Mouse (Mus musculus): ENCODE measurements at regions not wholly inside any gene's neighbourhood (a gene's known extent, or its start where the extent isn't known, plus 50 kb on each side); places are given as distances from the start of the nearest gene placed in this dataset.
A peak's percentile ranks its signal among the peaks of the same experiment; 100 is the strongest.

DNA sequence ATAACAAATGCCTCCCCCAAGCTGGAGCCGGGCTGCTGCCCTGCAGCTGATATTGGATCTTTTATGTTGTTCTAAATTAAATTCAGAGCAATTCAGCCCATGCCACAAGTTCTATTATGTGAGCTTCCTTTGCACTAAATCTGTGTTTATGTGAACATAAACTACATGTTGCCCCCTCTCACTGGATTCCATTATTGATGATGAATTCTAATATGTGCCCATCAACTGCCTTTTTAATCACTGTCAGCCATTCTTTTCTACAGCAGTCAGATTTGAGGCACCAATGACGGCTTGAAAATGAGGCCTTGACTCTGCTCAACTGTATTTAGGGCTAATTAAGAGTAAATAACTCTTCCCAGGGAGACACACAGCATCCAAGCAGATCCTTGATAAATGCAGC, 172.1 kb upstream of the Serpine2 start:
- DNase-seq = no peak
- intact Hi-C loops (cut with DNase I) = no loop called here

DNA sequence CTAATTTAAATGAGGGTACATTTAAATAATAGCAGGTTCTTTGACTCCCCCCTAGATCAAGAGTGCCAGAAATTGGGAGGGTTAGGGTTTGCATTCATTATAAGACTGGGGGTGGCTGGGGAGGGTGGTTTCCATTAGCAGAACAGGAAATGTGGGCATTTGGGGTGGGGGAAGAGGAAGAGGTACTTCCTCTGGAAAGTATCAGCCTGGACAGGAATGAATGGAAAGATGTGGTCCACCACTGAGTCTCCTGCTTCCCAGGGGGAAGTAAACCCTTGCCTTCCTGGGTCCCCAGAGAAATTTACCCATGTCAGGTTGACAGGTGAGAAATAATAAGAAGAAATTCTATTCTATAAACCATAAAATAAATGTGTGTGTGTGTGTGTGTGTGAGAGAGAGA, 171.5 kb upstream of the Serpine2 start:
- intact Hi-C loops (cut with DNase I) = no loop called here
- no peak for DNase-seq

DNA sequence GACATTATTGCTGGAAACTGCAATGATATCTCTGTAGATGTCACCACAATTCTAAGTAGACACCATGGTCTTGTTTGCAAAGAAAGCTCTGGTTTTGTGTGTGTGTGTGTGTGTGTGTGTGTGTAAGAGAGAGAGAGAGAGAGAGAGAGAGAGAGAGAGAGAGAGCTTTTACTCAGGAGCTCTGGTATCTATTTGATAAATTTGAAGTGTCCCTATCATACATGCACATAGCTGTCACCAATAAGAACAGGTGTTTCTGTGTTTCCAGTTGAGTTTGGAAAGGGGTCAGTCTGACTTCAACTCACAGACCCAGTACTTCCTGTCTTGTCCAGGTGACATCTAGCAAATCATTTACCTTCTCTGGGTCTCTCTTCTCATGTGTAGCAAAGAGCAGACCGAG, 169.7 kb upstream of the Serpine2 start:
- intact Hi-C loops (cut with DNase I) = no loop called here
- DNase-seq = no peak

GRCm38 (mm10) chr1:80030224-80030623, 169.2 kb upstream of the Serpine2 start:
- DNase-seq = no peak
- intact Hi-C loops (cut with DNase I) = no loop called here

DNA sequence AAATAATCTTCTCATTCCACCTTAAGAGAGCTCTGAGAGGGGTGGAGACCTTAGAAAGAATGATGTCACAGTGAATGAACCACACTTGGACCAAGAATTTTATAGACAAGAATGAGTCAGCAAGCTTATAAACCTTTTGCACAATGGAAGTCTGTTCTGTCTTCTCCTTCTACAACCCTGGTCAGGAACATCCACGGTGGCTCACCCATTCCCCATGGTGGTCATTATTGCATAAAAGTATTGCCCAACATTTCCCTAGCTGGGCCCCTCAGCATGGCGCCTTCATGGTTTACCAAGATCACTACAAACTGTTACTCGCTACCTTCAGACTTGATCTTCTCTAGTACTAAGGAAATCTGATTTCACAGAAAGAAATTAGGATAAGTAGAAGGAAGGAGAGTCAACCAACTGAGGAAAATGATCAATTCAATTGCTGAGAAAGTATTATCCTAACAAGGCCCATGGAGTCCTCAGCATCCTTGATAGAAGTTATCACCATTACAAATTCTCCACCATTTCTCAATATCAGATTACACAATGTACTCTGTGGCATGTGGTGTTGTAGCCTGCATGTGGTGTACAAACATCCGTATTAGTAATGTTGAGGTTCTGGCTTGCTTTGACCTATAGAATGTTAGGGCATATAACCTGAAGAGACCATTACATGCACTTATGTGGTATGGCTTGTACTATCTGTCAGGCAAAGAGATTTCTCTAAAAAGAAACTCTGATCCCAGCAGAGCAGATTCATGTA, 165.1 kb upstream of the Serpine2 start:
- intact Hi-C loops (cut with DNase I) = no loop called here
- no peak for DNase-seq

DNA sequence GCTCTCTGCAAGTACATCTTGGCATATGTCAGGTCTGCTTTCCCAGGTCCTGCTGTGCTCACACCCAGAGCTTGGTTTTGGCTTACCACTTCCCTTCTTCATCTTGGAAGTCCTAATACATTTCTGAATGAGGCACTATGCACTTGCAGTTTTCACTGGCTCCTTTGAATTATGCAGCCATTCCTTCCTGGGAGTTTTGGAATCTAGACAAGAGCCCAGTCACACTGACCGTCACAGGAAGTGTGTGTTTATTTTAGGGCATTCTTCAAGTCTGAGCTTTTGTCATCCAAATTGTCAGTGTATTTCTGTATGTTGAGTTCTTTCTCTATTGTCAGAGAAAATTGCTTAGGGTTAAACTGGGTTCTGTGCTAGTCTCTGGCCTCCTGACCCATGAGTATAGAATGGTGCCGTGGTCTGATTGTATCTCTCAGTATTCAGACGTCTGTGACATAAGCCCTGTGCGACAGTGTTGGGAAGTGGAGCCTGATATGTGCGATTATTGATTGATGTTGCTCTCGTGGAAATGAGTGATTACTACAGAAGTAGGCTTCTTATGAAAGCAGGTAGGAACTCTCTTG, 162.6 kb upstream of the Serpine2 start:
- no peak for DNase-seq
- intact Hi-C loops (cut with DNase I) = no loop called here

DNA sequence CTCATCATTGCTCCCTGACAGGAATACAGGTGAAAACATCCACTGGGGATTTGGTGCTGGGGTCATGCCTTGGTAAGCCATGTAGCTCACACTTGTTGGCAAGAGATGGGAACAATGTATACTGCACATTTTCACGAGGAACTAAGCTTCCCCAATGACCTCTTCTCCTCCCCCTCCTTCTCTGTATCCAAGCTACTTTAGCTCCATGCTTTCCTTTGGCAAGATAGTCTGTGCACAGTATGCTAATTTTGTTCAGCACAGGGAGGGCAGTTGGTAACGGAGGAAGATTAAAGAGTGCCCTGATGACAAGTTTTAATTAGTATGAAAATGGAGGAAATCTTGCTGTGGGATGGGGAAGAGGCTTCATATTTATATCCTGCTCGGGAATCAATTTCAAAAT, 160.9 kb upstream of the Serpine2 start:
- intact Hi-C loops (cut with DNase I) = no loop called here
- no peak for DNase-seq

DNA sequence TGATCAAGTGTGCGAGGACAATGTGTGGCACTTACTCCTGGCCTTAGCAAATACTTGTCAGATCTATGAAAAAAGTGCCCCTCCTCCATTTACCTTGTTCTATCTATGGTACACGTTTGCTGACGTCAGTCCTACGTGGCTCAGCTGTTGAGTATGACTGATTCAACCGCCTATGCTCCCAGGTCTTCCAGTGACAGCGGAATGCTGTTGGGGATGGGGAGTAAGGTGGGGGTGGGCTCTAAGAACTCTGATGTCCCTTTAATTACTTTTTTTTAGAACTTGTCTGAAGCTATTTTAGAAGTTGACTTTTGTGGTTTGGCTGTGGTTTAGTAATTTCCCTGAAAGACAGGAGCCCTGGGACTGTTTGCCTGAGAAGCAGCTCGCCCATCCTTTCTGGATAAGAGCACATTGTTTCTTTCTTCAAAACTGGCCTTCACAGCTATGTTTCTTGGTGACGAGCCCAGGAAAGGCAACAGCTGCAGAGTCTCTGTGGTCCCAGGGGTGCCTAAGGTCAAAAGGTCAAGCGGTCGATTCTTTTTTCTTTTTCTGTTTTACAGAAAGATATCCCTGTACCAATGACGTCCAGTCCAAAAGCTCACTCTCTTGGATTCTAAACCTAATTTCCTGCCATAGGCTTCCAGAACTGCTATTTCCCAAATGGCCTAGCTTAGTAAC, 157.5 kb upstream of the Serpine2 start:
- peak; percentile 83 for DNase-seq
- intact Hi-C loops (cut with DNase I) = no loop called here

GRCm38 (mm10) chr1:80015474-80015873, 154.5 kb upstream of the Serpine2 start:
- intact Hi-C loops (cut with DNase I) = no loop called here
- no peak for DNase-seq

- no peak for DNase-seq
- intact Hi-C loops (cut with DNase I) = no loop called here
Observed at GRCm38 (mm10) chr1:80014586-80014985, 153.6 kb upstream of the Serpine2 start.

DNA sequence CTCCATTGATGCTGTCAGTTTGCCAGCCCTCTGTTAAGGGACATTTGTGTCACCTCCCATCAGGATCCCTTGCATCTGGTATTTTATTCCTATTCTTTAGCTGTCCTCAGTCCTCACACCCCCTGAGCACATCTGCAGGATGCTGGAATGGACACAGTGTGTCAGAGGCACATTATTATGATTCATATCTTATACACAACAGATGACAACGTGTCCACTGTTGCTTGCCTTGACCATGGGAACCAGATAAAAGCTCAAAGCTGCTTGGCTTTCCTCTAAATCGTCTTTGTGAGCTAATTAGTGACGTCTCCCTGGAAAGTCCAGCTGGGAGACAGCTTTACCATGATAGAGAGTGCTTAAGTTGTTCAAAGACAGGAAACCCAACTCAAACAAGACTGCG, 149.7 kb upstream of the Serpine2 start:
- DNase-seq = peak; percentile 31 to 34
- intact Hi-C loops (cut with DNase I) = no loop called here

- intact Hi-C loops (cut with DNase I) = loop anchor here (5.0 to 10.0 kb wide), 3 partner anchors 108 to 204 kb away; no protein-coding TSS in a partner anchor
- DNase-seq = peak; percentile 51 to 60
Observed at GRCm38 (mm10) chr1:79999081-79999480, 138.1 kb upstream of the Serpine2 start.

GRCm38 (mm10) chr1:79997911-79998310, 136.9 kb upstream of the Serpine2 start:
- DNase-seq = no peak
- intact Hi-C loops (cut with DNase I) = loop anchor here (5.0 to 10.0 kb wide), 3 partner anchors 109 to 203 kb away; no protein-coding TSS in a partner anchor

- DNase-seq = no peak
- intact Hi-C loops (cut with DNase I) = loop anchor here (5.0 to 10.0 kb wide), 3 partner anchors 110 to 203 kb away; no protein-coding TSS in a partner anchor
Observed at GRCm38 (mm10) chr1:79997456-79997855, 136.5 kb upstream of the Serpine2 start.

DNA sequence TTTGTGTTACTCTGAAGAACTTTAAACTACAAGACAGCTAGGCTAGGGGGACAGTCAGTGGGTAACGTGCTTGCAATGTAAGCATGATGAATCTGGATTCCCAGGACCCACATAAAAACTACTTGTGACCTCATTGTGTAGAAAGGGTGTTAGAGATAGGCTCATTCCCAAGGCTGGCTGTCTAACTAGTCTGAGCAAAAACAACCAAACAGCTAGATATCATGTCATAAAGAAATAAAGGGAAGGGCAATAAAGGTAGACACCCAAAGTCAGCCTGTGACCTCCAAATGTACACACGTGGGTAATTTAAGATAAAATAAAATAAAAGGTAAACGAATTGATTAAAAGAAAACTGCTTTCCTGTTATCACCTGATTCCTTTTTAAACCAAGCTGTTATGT, 123.7 kb upstream of the Serpine2 start:
- intact Hi-C loops (cut with DNase I) = no loop called here

DNA sequence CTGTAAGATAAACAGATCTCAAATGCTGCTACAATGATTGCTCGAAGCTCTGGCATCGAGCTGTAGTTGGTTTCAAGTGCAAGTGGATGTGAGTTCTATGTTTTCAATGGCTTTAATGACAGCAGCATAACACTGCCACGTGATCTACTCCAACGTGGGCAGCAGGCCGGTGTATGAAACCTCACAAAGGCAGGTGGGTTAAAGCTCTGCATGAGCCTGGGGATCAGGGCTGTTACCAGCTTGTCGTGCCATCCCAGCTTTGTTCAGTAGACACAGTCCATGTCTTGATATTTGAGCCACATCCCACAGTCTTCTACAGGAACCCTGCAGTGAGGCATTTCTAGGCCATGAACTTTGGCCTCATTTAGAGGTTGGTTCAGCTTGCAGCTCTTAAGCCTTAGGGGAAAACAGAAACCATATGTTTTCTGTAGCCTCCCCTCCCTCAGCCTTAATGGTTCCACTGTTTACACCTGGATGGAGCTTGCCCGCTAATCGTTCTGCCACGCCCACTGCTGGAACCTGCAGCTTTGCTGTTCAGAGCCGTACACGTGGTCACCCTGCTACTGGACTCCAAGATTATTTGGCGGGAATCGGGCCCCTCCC, 121.8 kb upstream of the Serpine2 start:
- DNase-seq = no peak
- intact Hi-C loops (cut with DNase I) = no loop called here

More for the DNA sequence above, 123.7 kb upstream of the Serpine2 start:
- no peak for DNase-seq

DNA sequence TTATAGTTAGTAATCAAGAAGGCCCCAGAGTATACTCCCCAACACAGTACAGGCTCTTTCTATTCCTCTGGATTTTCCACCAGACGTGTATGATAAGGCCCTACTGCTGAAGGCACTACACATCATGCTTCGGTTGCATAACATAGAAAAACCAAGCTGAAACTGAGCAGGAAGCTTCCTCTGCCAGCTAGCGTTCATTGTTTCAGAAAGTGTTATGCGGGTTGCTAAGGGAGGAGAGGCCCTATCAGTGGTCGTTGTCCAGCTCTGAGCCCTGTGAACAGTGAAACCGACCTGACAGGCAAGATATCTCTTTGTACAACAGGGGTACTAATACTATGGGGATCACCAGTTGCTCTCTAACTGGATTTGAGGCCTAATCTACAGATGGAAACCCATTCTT, 118.9 kb upstream of the Serpine2 start:
- DNase-seq = no peak
- intact Hi-C loops (cut with DNase I) = no loop called here

- intact Hi-C loops (cut with DNase I) = no loop called here
Observed at GRCm38 (mm10) chr1:79978156-79978555, 117.2 kb upstream of the Serpine2 start.

GRCm38 (mm10) chr1:79956121-79956520, 95.1 kb upstream of the Serpine2 start:
- DNase-seq = peak; percentile 46 to 70
- intact Hi-C loops (cut with DNase I) = no loop called here

More at GRCm38 (mm10) chr1:79978156-79978555, 117.2 kb upstream of the Serpine2 start:
- DNase-seq = no peak

GRCm38 (mm10) chr1:79944231-79944630, 83.3 kb upstream of the Serpine2 start:
- DNase-seq = no peak
- intact Hi-C loops (cut with DNase I) = no loop called here

- no peak for DNase-seq
- intact Hi-C loops (cut with DNase I) = no loop called here
Observed at GRCm38 (mm10) chr1:79932435-79932834, 71.5 kb upstream of the Serpine2 start.

Data from heart, postnatal 14 days (tissue).